Mouse (Mus musculus): ENCODE measurements at regions not wholly inside any gene's neighbourhood (a gene's known extent, or its start where the extent isn't known, plus 50 kb on each side); places are given as distances from the start of the nearest gene placed in this dataset.

GRCm38 (mm10) chr8:116053043-116053442 lies 345.4 kb upstream of the Maf start:
- Histone ChIP-seq H3K9ac (ENCODE audit: low read depth, low read length) (no peak overlapping the region), H3K4me1 (ENCODE audit: control insufficient read depth, insufficient read depth, low read depth, low read length) (no peaks in the 10 kb centered on the region; the same call in 1 of the 2 replicates), H3K4me2 (ENCODE audit: low read length) (no peak overlapping the region), H3K27me3 (replicated peaks; ENCODE audit: control insufficient read depth, insufficient read depth, low read length) (peaks cover 4% of the 10 kb centered on the region), H3K36me3 (ENCODE audit: control insufficient read depth, insufficient read depth, low read length) (no peaks in the 10 kb centered on the region), H3K4me3 (ENCODE audit: low read length) (no peak overlapping the region), H3K9me3 (ENCODE audit: control insufficient read depth, low read length) (no peaks in the 10 kb centered on the region), H3K27ac (ENCODE audit: low read depth, low read length) (no peak overlapping the region)
- no peak for ATAC-seq
- WGBS: 38% methylated on average over 6 of the region's 6 CpGs

GRCm38 (mm10) chr8:116048480-116048879 lies 340.9 kb upstream of the Maf start:
- Histone ChIP-seq H3K4me3 (ENCODE audit: low read length) (no peak overlapping the region), H3K27ac (ENCODE audit: low read depth, low read length) (no peak overlapping the region), H3K4me2 (ENCODE audit: low read length) (no peak overlapping the region), H3K36me3 (ENCODE audit: control insufficient read depth, insufficient read depth, low read length) (no peaks in the 10 kb centered on the region), H3K9me3 (ENCODE audit: control insufficient read depth, low read length) (no peaks in the 10 kb centered on the region), H3K4me1 (ENCODE audit: control insufficient read depth, insufficient read depth, low read depth, low read length) (no peaks in the 10 kb centered on the region), H3K9ac (ENCODE audit: low read depth, low read length) (no peak overlapping the region), H3K27me3 (replicated peaks; ENCODE audit: control insufficient read depth, insufficient read depth, low read length) (no peaks in the 10 kb centered on the region)
- 84% methylated on average over 10 of the region's 10 CpGs for WGBS
- no peak for ATAC-seq

- H3K4me2 ChIP-seq (ENCODE audit: low read length): no peak overlapping the region
- H3K9ac ChIP-seq (ENCODE audit: low read depth, low read length): no peak overlapping the region
- no peak for ATAC-seq
- no peaks in the 10 kb centered on the region for H3K9me3 ChIP-seq (ENCODE audit: control insufficient read depth, low read length)
- H3K4me3 ChIP-seq (ENCODE audit: low read length): no peak overlapping the region
- H3K36me3 ChIP-seq (ENCODE audit: control insufficient read depth, insufficient read depth, low read length): no peaks in the 10 kb centered on the region
- H3K27me3 ChIP-seq (replicated peaks; ENCODE audit: control insufficient read depth, insufficient read depth, low read length): no peaks in the 10 kb centered on the region
- H3K27ac ChIP-seq (ENCODE audit: low read depth, low read length): no peak overlapping the region
- no peaks in the 10 kb centered on the region for H3K4me1 ChIP-seq (ENCODE audit: control insufficient read depth, insufficient read depth, low read depth, low read length)
- WGBS: 73% methylated on average over 3 of the region's 3 CpGs
These were observed 339.3 kb upstream of the Maf start for GRCm38 (mm10) chr8:116046859-116047258.

- ATAC-seq: no peak
- WGBS: 84% methylated on average over 3 of the region's 3 CpGs
- Histone ChIP-seq H3K4me3 (ENCODE audit: low read length) (no peak overlapping the region), H3K27me3 (replicated peaks; ENCODE audit: control insufficient read depth, insufficient read depth, low read length) (no peaks in the 10 kb centered on the region), H3K9ac (ENCODE audit: low read depth, low read length) (no peak overlapping the region), H3K27ac (ENCODE audit: low read depth, low read length) (no peak overlapping the region), H3K4me1 (ENCODE audit: control insufficient read depth, insufficient read depth, low read depth, low read length) (no peaks in the 10 kb centered on the region), H3K36me3 (ENCODE audit: control insufficient read depth, insufficient read depth, low read length) (no peaks in the 10 kb centered on the region), H3K4me2 (ENCODE audit: low read length) (no peak overlapping the region), H3K9me3 (ENCODE audit: control insufficient read depth, low read length) (no peaks in the 10 kb centered on the region)
These were observed 337.9 kb upstream of the Maf start for GRCm38 (mm10) chr8:116045526-116045925.

GRCm38 (mm10) chr8:116043381-116043780 lies 335.8 kb upstream of the Maf start:
- no peak overlapping the region for H3K4me3 ChIP-seq (ENCODE audit: low read length)
- H3K4me2 ChIP-seq (ENCODE audit: low read length): no peak overlapping the region
- ATAC-seq: no peak
- H3K36me3 ChIP-seq (ENCODE audit: control insufficient read depth, insufficient read depth, low read length): no peaks in the 10 kb centered on the region
- no peak overlapping the region for H3K9ac ChIP-seq (ENCODE audit: low read depth, low read length)
- H3K4me1 ChIP-seq (ENCODE audit: control insufficient read depth, insufficient read depth, low read depth, low read length): no peaks in the 10 kb centered on the region
- H3K9me3 ChIP-seq (ENCODE audit: control insufficient read depth, low read length): no peaks in the 10 kb centered on the region
- WGBS: 63% methylated on average over 4 of the region's 4 CpGs
- no peak overlapping the region for H3K27ac ChIP-seq (ENCODE audit: low read depth, low read length)
- no peaks in the 10 kb centered on the region for H3K27me3 ChIP-seq (replicated peaks; ENCODE audit: control insufficient read depth, insufficient read depth, low read length)

GRCm38 (mm10) chr8:116030966-116031365 lies 323.4 kb upstream of the Maf start:
- no peak overlapping the region for H3K4me3 ChIP-seq (ENCODE audit: low read length)
- H3K27me3 ChIP-seq (replicated peaks; ENCODE audit: control insufficient read depth, insufficient read depth, low read length): no peaks in the 10 kb centered on the region
- 85% methylated on average over 10 of the region's 10 CpGs for WGBS
- H3K9ac ChIP-seq (ENCODE audit: low read depth, low read length): no peak overlapping the region
- H3K36me3 ChIP-seq (ENCODE audit: control insufficient read depth, insufficient read depth, low read length): no peaks in the 10 kb centered on the region
- ATAC-seq: no peak
- H3K27ac ChIP-seq (ENCODE audit: low read depth, low read length): no peak overlapping the region
- no peaks in the 10 kb centered on the region for H3K4me1 ChIP-seq (ENCODE audit: control insufficient read depth, insufficient read depth, low read depth, low read length)
- H3K4me2 ChIP-seq (ENCODE audit: low read length): no peak overlapping the region
- H3K9me3 ChIP-seq (ENCODE audit: control insufficient read depth, low read length): no peaks in the 10 kb centered on the region

- H3K27ac ChIP-seq (ENCODE audit: low read depth, low read length): no peak overlapping the region
- no peaks in the 10 kb centered on the region for H3K9me3 ChIP-seq (ENCODE audit: control insufficient read depth, low read length)
- H3K4me3 ChIP-seq (ENCODE audit: low read length): no peak overlapping the region
- 85% methylated on average over 2 of the region's 2 CpGs for WGBS
- H3K36me3 ChIP-seq (ENCODE audit: control insufficient read depth, insufficient read depth, low read length): no peaks in the 10 kb centered on the region
- H3K27me3 ChIP-seq (replicated peaks; ENCODE audit: control insufficient read depth, insufficient read depth, low read length): no peaks in the 10 kb centered on the region
- ATAC-seq: no peak
- no peaks in the 10 kb centered on the region for H3K4me1 ChIP-seq (ENCODE audit: control insufficient read depth, insufficient read depth, low read depth, low read length)
- H3K9ac ChIP-seq (ENCODE audit: low read depth, low read length): no peak overlapping the region
- H3K4me2 ChIP-seq (ENCODE audit: low read length): no peak overlapping the region
These were observed 317.7 kb upstream of the Maf start for GRCm38 (mm10) chr8:116025321-116025720.

GRCm38 (mm10) chr8:116024811-116025210 lies 317.2 kb upstream of the Maf start:
- Histone ChIP-seq H3K9ac (ENCODE audit: low read depth, low read length) (no peak overlapping the region), H3K4me2 (ENCODE audit: low read length) (no peak overlapping the region), H3K9me3 (ENCODE audit: control insufficient read depth, low read length) (no peaks in the 10 kb centered on the region), H3K36me3 (ENCODE audit: control insufficient read depth, insufficient read depth, low read length) (no peaks in the 10 kb centered on the region), H3K4me3 (ENCODE audit: low read length) (no peak overlapping the region), H3K27ac (ENCODE audit: low read depth, low read length) (no peak overlapping the region), H3K27me3 (replicated peaks; ENCODE audit: control insufficient read depth, insufficient read depth, low read length) (no peaks in the 10 kb centered on the region), H3K4me1 (ENCODE audit: control insufficient read depth, insufficient read depth, low read depth, low read length) (no peaks in the 10 kb centered on the region)
- 83% methylated on average over 4 of the region's 4 CpGs for WGBS
- ATAC-seq: no peak

- H3K4me2 ChIP-seq (ENCODE audit: low read length): no peak overlapping the region
- no peak for ATAC-seq
- no peak overlapping the region for H3K9ac ChIP-seq (ENCODE audit: low read depth, low read length)
- H3K4me1 ChIP-seq (ENCODE audit: control insufficient read depth, insufficient read depth, low read depth, low read length): no peaks in the 10 kb centered on the region
- no peaks in the 10 kb centered on the region for H3K9me3 ChIP-seq (ENCODE audit: control insufficient read depth, low read length)
- no peaks in the 10 kb centered on the region for H3K27me3 ChIP-seq (replicated peaks; ENCODE audit: control insufficient read depth, insufficient read depth, low read length)
- no peaks in the 10 kb centered on the region for H3K36me3 ChIP-seq (ENCODE audit: control insufficient read depth, insufficient read depth, low read length)
- no peak overlapping the region for H3K27ac ChIP-seq (ENCODE audit: low read depth, low read length)
- no peak overlapping the region for H3K4me3 ChIP-seq (ENCODE audit: low read length)
These were observed 314.1 kb upstream of the Maf start for GRCm38 (mm10) chr8:116021691-116022090.

- H3K9ac ChIP-seq (ENCODE audit: low read depth, low read length): no peak overlapping the region
- H3K27ac ChIP-seq (ENCODE audit: low read depth, low read length): no peak overlapping the region
- WGBS: 79% methylated on average over 5 of the region's 5 CpGs
- no peaks in the 10 kb centered on the region for H3K9me3 ChIP-seq (ENCODE audit: control insufficient read depth, low read length)
- H3K4me3 ChIP-seq (ENCODE audit: low read length): no peak overlapping the region
- H3K27me3 ChIP-seq (replicated peaks; ENCODE audit: control insufficient read depth, insufficient read depth, low read length): no peaks in the 10 kb centered on the region
- H3K36me3 ChIP-seq (ENCODE audit: control insufficient read depth, insufficient read depth, low read length): no peaks in the 10 kb centered on the region
- H3K4me1 ChIP-seq (ENCODE audit: control insufficient read depth, insufficient read depth, low read depth, low read length): no peaks in the 10 kb centered on the region
- ATAC-seq: no peak
- H3K4me2 ChIP-seq (ENCODE audit: low read length): no peak overlapping the region
These were observed 287.7 kb upstream of the Maf start for GRCm38 (mm10) chr8:115995320-115995719.

Data from hindbrain, embryonic 16.5 days (tissue).